Mouse (Mus musculus): Measurements from ENCODE around the gene Znrf1. TPM values are rescaled to one million over a fixed set of nuclear protein-coding genes. Genes with fewer than 3 reads are reported as not detected.

The Znrf1 gene
- polyA plus RNA-seq, 1 experiment = 111 TPM

DNA sequence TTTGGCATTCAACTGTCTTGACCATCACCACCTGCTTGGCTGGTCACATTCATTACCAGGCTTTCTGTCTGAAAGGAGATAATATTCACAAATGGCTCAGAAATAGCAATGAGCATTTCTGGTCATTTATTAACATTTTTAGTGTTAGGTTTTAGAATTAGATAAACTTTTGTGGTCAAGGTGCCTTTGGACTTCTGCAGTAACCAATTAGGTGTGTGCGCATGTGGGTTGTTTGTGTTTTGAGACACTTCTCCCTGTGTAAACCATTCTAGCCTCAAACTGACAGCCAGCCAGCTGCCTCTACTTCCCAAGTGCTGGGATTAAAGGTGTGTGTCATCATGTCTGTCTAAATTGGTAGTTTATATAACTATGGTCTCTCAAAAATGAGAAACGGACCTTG, 36.5 kb downstream of the Znrf1 start:
- peaks cover 7% of the 10 kb centered on the region; the same call in 1 of the 2 replicates for H3K4me1 ChIP-seq (ENCODE audit: control insufficient read depth, insufficient read depth, low read length)
- no peak overlapping the region for H3K4me3 ChIP-seq (replicated peaks; ENCODE audit: insufficient read depth, low read depth, low read length)
- WGBS = 92% methylated on average over 2 of the region's 2 CpGs
- DNase-seq = no peak
- H3K27me3 ChIP-seq (ENCODE audit: control insufficient read depth, insufficient read depth, low read length) = no peaks in the 10 kb centered on the region
- TF ChIP-seq POLR2A (IDR thresholded peaks at IDR 0.05; ENCODE audit: borderline replicate concordance, insufficient read depth, low read length) = no peak
- H3K27ac ChIP-seq (ENCODE audit: insufficient read depth, low read length) = no peak overlapping the region

- WGBS = 63% methylated on average over 8 of the region's 8 CpGs
- no peak for DNase-seq
- Histone ChIP-seq H3K4me3 (replicated peaks; ENCODE audit: insufficient read depth, low read depth, low read length) (no peak overlapping the region), H3K27ac (ENCODE audit: insufficient read depth, low read length) (no peak overlapping the region), H3K27me3 (ENCODE audit: control insufficient read depth, insufficient read depth, low read length) (no peaks in the 10 kb centered on the region), H3K4me1 (ENCODE audit: control insufficient read depth, insufficient read depth, low read length) (peaks cover 10% of the 10 kb centered on the region; the same call in 1 of the 2 replicates)
- TF ChIP-seq POLR2A (IDR thresholded peaks at IDR 0.05; ENCODE audit: borderline replicate concordance, insufficient read depth, low read length) (no peak), CTCF (IDR thresholded peaks at IDR 0.05; ENCODE audit: borderline replicate concordance, insufficient read depth, low read depth, low read length) (no peak)
Measured at GRCm38 (mm10) chr8:111573583-111573982, 37.7 kb downstream of the Znrf1 start.

GRCm38 (mm10) chr8:111574016-111574415, 38.1 kb downstream of the Znrf1 start:
- Histone ChIP-seq H3K4me3 (replicated peaks; ENCODE audit: insufficient read depth, low read depth, low read length) (no peak overlapping the region), H3K27ac (ENCODE audit: insufficient read depth, low read length) (no peak overlapping the region), H3K27me3 (ENCODE audit: control insufficient read depth, insufficient read depth, low read length) (no peaks in the 10 kb centered on the region), H3K4me1 (ENCODE audit: control insufficient read depth, insufficient read depth, low read length) (peaks cover 15% of the 10 kb centered on the region; the same call in 1 of the 2 replicates)
- TF ChIP-seq CTCF (IDR thresholded peaks at IDR 0.05; ENCODE audit: borderline replicate concordance, insufficient read depth, low read depth, low read length) (no peak), POLR2A (IDR thresholded peaks at IDR 0.05; ENCODE audit: borderline replicate concordance, insufficient read depth, low read length) (no peak)
- DNase-seq = no peak
- WGBS = 84% methylated on average over 2 of the region's 2 CpGs

- TF ChIP-seq POLR2A (IDR thresholded peaks at IDR 0.05; ENCODE audit: borderline replicate concordance, insufficient read depth, low read length) (no peak), CTCF (IDR thresholded peaks at IDR 0.05; ENCODE audit: borderline replicate concordance, insufficient read depth, low read depth, low read length) (no peak)
- no peak overlapping the region for H3K4me3 ChIP-seq (replicated peaks; ENCODE audit: insufficient read depth, low read depth, low read length)
- DNase-seq = no peak
- peaks cover 11% of the 10 kb centered on the region; the same call in 1 of the 2 replicates for H3K4me1 ChIP-seq (ENCODE audit: control insufficient read depth, insufficient read depth, low read length)
- WGBS = 96% methylated on average over 4 of the region's 4 CpGs
- H3K27me3 ChIP-seq (ENCODE audit: control insufficient read depth, insufficient read depth, low read length) = no peaks in the 10 kb centered on the region
- no peak overlapping the region for H3K27ac ChIP-seq (ENCODE audit: insufficient read depth, low read length)
Measured at GRCm38 (mm10) chr8:111575492-111575891, 39.6 kb downstream of the Znrf1 start.

GRCm38 (mm10) chr8:111576501-111576900, 40.6 kb downstream of the Znrf1 start:
- Histone ChIP-seq H3K4me3 (replicated peaks; ENCODE audit: insufficient read depth, low read depth, low read length) (no peak overlapping the region), H3K27me3 (ENCODE audit: control insufficient read depth, insufficient read depth, low read length) (no peaks in the 10 kb centered on the region), H3K27ac (ENCODE audit: insufficient read depth, low read length) (no peak overlapping the region), H3K4me1 (ENCODE audit: control insufficient read depth, insufficient read depth, low read length) (peaks cover 11% of the 10 kb centered on the region; the same call in 1 of the 2 replicates)
- DNase-seq = no peak
- TF ChIP-seq CTCF (IDR thresholded peaks at IDR 0.05; ENCODE audit: borderline replicate concordance, insufficient read depth, low read depth, low read length) (no peak), POLR2A (IDR thresholded peaks at IDR 0.05; ENCODE audit: borderline replicate concordance, insufficient read depth, low read length) (no peak)

- 80% methylated on average over 9 of the region's 9 CpGs for WGBS
- TF ChIP-seq CTCF (IDR thresholded peaks at IDR 0.05; ENCODE audit: borderline replicate concordance, insufficient read depth, low read depth, low read length) (no peak), POLR2A (IDR thresholded peaks at IDR 0.05; ENCODE audit: borderline replicate concordance, insufficient read depth, low read length) (no peak)
- Histone ChIP-seq H3K27me3 (ENCODE audit: control insufficient read depth, insufficient read depth, low read length) (no peaks in the 10 kb centered on the region), H3K4me3 (replicated peaks; ENCODE audit: insufficient read depth, low read depth, low read length) (no peak overlapping the region), H3K27ac (ENCODE audit: insufficient read depth, low read length) (no peak overlapping the region), H3K4me1 (ENCODE audit: control insufficient read depth, insufficient read depth, low read length) (peaks cover 11% of the 10 kb centered on the region; the same call in 1 of the 2 replicates)
- DNase-seq = no peak
Measured at GRCm38 (mm10) chr8:111577880-111578533, 42.1 kb downstream of the Znrf1 start.

DNA sequence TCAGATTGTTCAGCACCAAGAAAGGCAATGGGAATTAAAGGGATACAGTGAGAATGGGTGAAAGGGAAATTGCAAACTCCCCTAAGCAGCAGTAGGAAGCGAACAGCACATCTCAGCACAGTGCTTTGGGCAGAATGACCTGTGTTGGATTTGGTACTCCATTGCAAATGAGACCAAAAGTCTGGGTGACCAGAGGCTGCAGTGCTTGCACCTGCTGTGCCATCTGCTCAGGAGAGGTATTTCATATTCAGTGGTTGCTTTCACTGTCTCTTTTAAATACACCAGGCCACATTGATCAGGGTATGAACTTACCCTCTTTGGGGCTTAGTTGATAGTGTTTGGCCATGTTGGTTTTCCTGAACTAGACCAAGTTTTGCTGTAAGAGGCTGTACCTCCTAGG, 43.4 kb downstream of the Znrf1 start:
- 21% methylated on average over 1 of the region's 1 CpGs for whole genome bisulfite sequencing
- Histone ChIP-seq H3K27ac (ENCODE audit: insufficient read depth, low read length) (peak overlapping the region; percentile 34; the same call in 1 of the 2 replicates), H3K4me3 (replicated peaks; ENCODE audit: insufficient read depth, low read depth, low read length) (no peak overlapping the region), H3K4me1 (ENCODE audit: control insufficient read depth, insufficient read depth, low read length) (peaks cover 11% of the 10 kb centered on the region; the same call in 1 of the 2 replicates), H3K27me3 (ENCODE audit: control insufficient read depth, insufficient read depth, low read length) (no peaks in the 10 kb centered on the region)
- TF ChIP-seq POLR2A (IDR thresholded peaks at IDR 0.05; ENCODE audit: borderline replicate concordance, insufficient read depth, low read length) = no peak
- no peak for TF ChIP-seq CTCF (IDR thresholded peaks at IDR 0.05; ENCODE audit: borderline replicate concordance, insufficient read depth, low read depth, low read length)
- DNase-seq = peak; percentile 59 to 75

GRCm38 (mm10) chr8:111580306-111580705, 44.4 kb downstream of the Znrf1 start:
- TF ChIP-seq POLR2A (IDR thresholded peaks at IDR 0.05; ENCODE audit: borderline replicate concordance, insufficient read depth, low read length) (no peak), CTCF (IDR thresholded peaks at IDR 0.05; ENCODE audit: borderline replicate concordance, insufficient read depth, low read depth, low read length) (no peak)
- no peak for DNase-seq
- H3K27me3 ChIP-seq (ENCODE audit: control insufficient read depth, insufficient read depth, low read length) = no peaks in the 10 kb centered on the region
- peaks cover 11% of the 10 kb centered on the region; the same call in 1 of the 2 replicates for H3K4me1 ChIP-seq (ENCODE audit: control insufficient read depth, insufficient read depth, low read length)
- H3K4me3 ChIP-seq (replicated peaks; ENCODE audit: insufficient read depth, low read depth, low read length) = no peak overlapping the region
- no peak overlapping the region for H3K27ac ChIP-seq (ENCODE audit: insufficient read depth, low read length)
- 85% methylated on average over 3 of the region's 3 CpGs for WGBS
